Mouse (Mus musculus) heart, embryonic 12.5 days (tissue): Measurements from ENCODE around the gene Olfr1356. TPM values are rescaled to one million over a fixed set of nuclear protein-coding genes. Genes with fewer than 3 reads are reported as not detected.
"Not testable (repeated sequence)": the region's sequence is repeated elsewhere in the genome, so short reads cannot be mapped to it uniquely, and the experiment has no call there.

Source experiments
- ATAC-seq: fragments of 200-750 bp; cut with Nextera tagmentation; 2 replicates; pipeline ENCODE4 v1.8.0; 2017; ENCODE audit warnings: moderate TSS enrichment, moderate library complexity; ENCODE audit not compliant: insufficient number of reproducible peaks, low FRiP score
- H3K27ac ChIP-seq: fragments of 300-500 bp; sonication (generic); 2 replicates; pipeline ENCODE4 v1.5.1; 2016; ENCODE audit warnings: mild to moderate bottlenecking, moderate library complexity; ENCODE audit not compliant: poor library complexity, severe bottlenecking
- H3K27me3 ChIP-seq: fragments of 300-500 bp; sonication (generic); replicated peaks from 2 replicates; pipeline ENCODE4 v1.6.1; 2016; ENCODE audit warnings: mild to moderate bottlenecking, moderate library complexity
- H3K36me3 ChIP-seq: fragments of 300-500 bp; sonication (generic); 2 replicates; pipeline ENCODE4 v1.6.1; 2016; ENCODE audit warnings: mild to moderate bottlenecking, moderate library complexity
- H3K4me1 ChIP-seq: fragments of 300-500 bp; sonication (generic); replicated peaks from 2 replicates; pipeline ENCODE4 v1.6.1; 2016; ENCODE audit warnings: mild to moderate bottlenecking
- H3K4me2 ChIP-seq: fragments of 300-500 bp; sonication (generic); 2 replicates; pipeline ENCODE4 v1.6.1; 2016; ENCODE audit warnings: mild to moderate bottlenecking, moderate library complexity
- H3K4me3 ChIP-seq: fragments of 300-500 bp; sonication (generic); 2 replicates; pipeline ENCODE4 v1.5.1; 2016; ENCODE audit warnings: mild to moderate bottlenecking
- H3K9ac ChIP-seq: fragments of 300-500 bp; sonication (generic); 2 replicates; pipeline ENCODE4 v1.6.1; 2016; ENCODE audit warnings: mild to moderate bottlenecking, moderate library complexity
- H3K9me3 ChIP-seq: fragments of 300-500 bp; sonication (generic); replicated peaks from 2 replicates; pipeline ENCODE4 v1.6.1; 2016; ENCODE audit warnings: mild to moderate bottlenecking, moderate library complexity
- WGBS: fragments of 180-500 bp; shearing (Covaris S2); methylation state at CpG from one replicate; pipeline ENCODE4 v1.1.7; 2016; 5-methylcytosine and 5-hydroxymethylcytosine counted together
- polyA plus RNA-seq: library from polyadenylated mRNA; unstranded; fragments of >200 nt; fragmentation: Nextera tagmentation; extraction: Ambion mirVana; gene quantifications from 2 replicates; pipeline ENCODE4 v1.2.1, GENCODE M21; 2016

Olfr1356 gene
- not detected in 2 replicates for polyA plus RNA-seq

- H3K4me1 ChIP-seq, result no peaks in the 10 kb centered on the region
- WGBS, result 60% methylated on average over 2 of the region's 2 CpGs
Observed at GRCm38 (mm10) chr10:78852066-78852465, at the start of gene Olfr1356. Olfr1356 (minus strand) TSS chr10:78852166.

GRCm38 (mm10) chr10:78875240-78875639 is 23.3 kb upstream of the Olfr1356 start, which contains the start of gene Olfr1355:
Olfr1355 (plus strand) TSS chr10:78875540.
- Histone ChIP-seq H3K27ac (no peak within 1 kb of the TSS), H3K9ac (no peak within 1 kb of the TSS), H3K4me3 (no peak within 1 kb of the TSS), H3K4me1 (no peaks in the 10 kb centered on the region), H3K36me3 (no peaks in the 10 kb centered on the region), H3K9me3 (peaks cover 10% of the 10 kb centered on the region), H3K4me2 (no peak within 1 kb of the TSS), H3K27me3 (no peaks in the 10 kb centered on the region)
- 56% methylated on average over 2 of the region's 2 CpGs for WGBS
- no peak for ATAC-seq

More at GRCm38 (mm10) chr10:78852066-78852465, at the start of gene Olfr1356:
- Histone ChIP-seq H3K9me3 (no peaks in the 10 kb centered on the region; the same call in 1 of the 2 replicates), H3K36me3 (no peaks in the 10 kb centered on the region), H3K27ac (no peak within 1 kb of the TSS), H3K9ac (no peak within 1 kb of the TSS), H3K27me3 (no peaks in the 10 kb centered on the region), H3K4me2 (no peak within 1 kb of the TSS), H3K4me3 (no peak within 1 kb of the TSS)
- ATAC-seq, result no peak

- not testable (repeated sequence) for H3K9me3 ChIP-seq
- WGBS, result 80% methylated on average over 12 of the region's 12 CpGs
Observed at GRCm38 (mm10) chr10:78840456-78840855, 11.5 kb downstream of the Olfr1356 start.

GRCm38 (mm10) chr10:78812358-78813060 is 39.5 kb downstream of the Olfr1356 start:
- 60% methylated on average over 6 of the region's 6 CpGs for WGBS
- ATAC-seq, result no peak

More at GRCm38 (mm10) chr10:78840456-78840855, 11.5 kb downstream of the Olfr1356 start:
- not testable (repeated sequence) for H3K4me2 ChIP-seq, H3K4me3 ChIP-seq, H3K27ac ChIP-seq, H3K4me1 ChIP-seq, H3K27me3 ChIP-seq, ATAC-seq, H3K9ac ChIP-seq, H3K36me3 ChIP-seq

GRCm38 (mm10) chr10:78801449-78801848 is 50.5 kb downstream of the Olfr1356 start:
- H3K4me2 ChIP-seq, result no peak overlapping the region
- 70% methylated on average over 2 of the region's 2 CpGs for WGBS
- H3K27ac ChIP-seq, result no peak overlapping the region
- H3K27me3 ChIP-seq, result no peaks in the 10 kb centered on the region
- H3K9me3 ChIP-seq, result no peaks in the 10 kb centered on the region
- no peak overlapping the region for H3K4me3 ChIP-seq
- no peak for ATAC-seq
- no peaks in the 10 kb centered on the region for H3K36me3 ChIP-seq
- no peaks in the 10 kb centered on the region for H3K4me1 ChIP-seq
- no peak overlapping the region for H3K9ac ChIP-seq

More at GRCm38 (mm10) chr10:78812358-78813060, 39.5 kb downstream of the Olfr1356 start:
- Histone ChIP-seq H3K4me2 (no peak overlapping the region), H3K36me3 (no peaks in the 10 kb centered on the region), H3K27me3 (no peaks in the 10 kb centered on the region), H3K9ac (no peak overlapping the region), H3K4me1 (no peaks in the 10 kb centered on the region), H3K4me3 (no peak overlapping the region), H3K9me3 (peaks cover 8% of the 10 kb centered on the region; the same call in 1 of the 2 replicates), H3K27ac (no peak overlapping the region)

Other genes starting within 250 kb of the Olfr1356 start
- not detected in 2 replicates for gene Olfr1357, start 234.1 kb downstream of the Olfr1356 start, polyA plus RNA-seq
- gene Casp14, start 133.9 kb downstream of the Olfr1356 start, polyA plus RNA-seq, result not detected in 2 replicates
- not detected in 2 replicates for gene Ccdc105, start 99.1 kb downstream of the Olfr1356 start, polyA plus RNA-seq
- 0.66 and 0.72 TPM in 2 replicates for gene Slc1a6, start 71.7 kb downstream of the Olfr1356 start, polyA plus RNA-seq
- gene Olfr1355, start 23.4 kb upstream of the Olfr1356 start, polyA plus RNA-seq, result not detected in 2 replicates
- not detected in 2 replicates for gene Olfr1354, start 61.0 kb upstream of the Olfr1356 start, polyA plus RNA-seq
- not detected in 2 replicates for gene Olfr8, start 98.5 kb upstream of the Olfr1356 start, polyA plus RNA-seq
- gene Olfr1353, start 111.1 kb upstream of the Olfr1356 start, polyA plus RNA-seq, result not detected in 2 replicates
- not detected in 2 replicates for gene Olfr1352, start 128.9 kb upstream of the Olfr1356 start, polyA plus RNA-seq
- not detected in 2 replicates for gene Olfr1351, start 160.3 kb upstream of the Olfr1356 start, polyA plus RNA-seq
- not detected in 2 replicates for gene Olfr57, start 176.6 kb upstream of the Olfr1356 start, polyA plus RNA-seq
- gene 2610008E11Rik, start 245.4 kb upstream of the Olfr1356 start, polyA plus RNA-seq, result 19.8 and 20.5 TPM in 2 replicates